Mouse (Mus musculus): ENCODE data around the gene Zp1.

DNA sequence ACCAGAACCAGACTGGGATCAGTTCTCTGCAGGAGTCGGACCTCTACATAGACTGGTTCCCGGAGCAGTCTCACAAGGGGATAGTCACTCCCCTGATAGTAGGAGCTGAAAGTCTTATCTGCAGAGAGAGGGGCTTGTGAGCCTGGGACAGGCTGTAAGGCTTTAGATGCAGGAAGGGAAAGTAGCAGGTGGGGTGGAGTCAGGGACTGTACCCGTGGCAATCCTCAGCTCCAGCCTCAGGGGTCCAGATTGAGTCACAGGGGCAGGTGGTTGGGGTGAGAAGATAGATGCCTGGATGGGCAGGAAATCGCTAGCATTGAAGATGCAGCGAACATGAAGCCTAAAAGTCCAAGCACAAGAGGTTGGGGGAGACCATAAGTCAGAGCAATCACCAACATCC is 3.9 kb downstream of the Zp1 start:
- TF ChIP-seq POLR2A (IDR thresholded peaks at IDR 0.05; ENCODE audit: insufficient read length, low read depth), result no peak
- TF ChIP-seq E2F4 (IDR thresholded peaks at IDR 0.05; ENCODE audit: insufficient read depth), result no peak

Data from myocyte (in vitro differentiated cells).